Mouse (Mus musculus): ENCODE data around the gene Kbtbd4.

The Kbtbd4 gene

GRCm38 (mm10) chr2:90960012-90960411 lies 55.5 kb downstream of the Kbtbd4 start:
- DNase-seq: no peak
